Mouse (Mus musculus): ENCODE results near the gene Elp1.

GRCm38 (mm10) chr4:56719456-56719855 lies 82.7 kb downstream of the Elp1 start:
- TF ChIP-seq CTCF (IDR thresholded peaks at IDR 0.05; ENCODE audit: extremely low read depth, insufficient read depth, low read length): no peak
- no peak for TF ChIP-seq POLR2A (IDR thresholded peaks at IDR 0.05; ENCODE audit: extremely low read depth, insufficient read depth, low read length)
